Mouse (Mus musculus) cerebellum, adult 9-11 months (tissue): ENCODE data around the gene Pla2g5.
A peak's percentile ranks its signal among the peaks of the same experiment; 100 is the strongest.
"Not testable (repeated sequence)": the region's sequence is repeated elsewhere in the genome, so short reads cannot be mapped to it uniquely, and the experiment has no call there.

Experiments
- DNase-seq: peaks from one replicate; pipeline ENCODE4 v3.0.0; 2022

The Pla2g5 gene

GRCm38 (mm10) chr4:138863344-138863998 lies at the start of gene Pla2g5:
TSS of gene Pla2g5 (minus strand) at chr4:138863482.
- DNase-seq: no peak

- no peak for DNase-seq
Observed at GRCm38 (mm10) chr4:138905624-138906337, 42.5 kb upstream of the Pla2g5 start.

GRCm38 (mm10) chr4:138899361-138899760 lies 36.1 kb upstream of the Pla2g5 start:
- no peak for DNase-seq

- not testable (repeated sequence) for DNase-seq
Observed at GRCm38 (mm10) chr4:138893789-138894188, 30.5 kb upstream of the Pla2g5 start.

GRCm38 (mm10) chr4:138892655-138893054 lies 29.4 kb upstream of the Pla2g5 start:
- no peak for DNase-seq

GRCm38 (mm10) chr4:138889635-138890034 lies 26.4 kb upstream of the Pla2g5 start:
- no peak for DNase-seq

- no peak for DNase-seq
Observed at GRCm38 (mm10) chr4:138889165-138889564, 25.9 kb upstream of the Pla2g5 start.

- peak; percentile 62 for DNase-seq
Observed at GRCm38 (mm10) chr4:138884261-138884660, 21.0 kb upstream of the Pla2g5 start.

- DNase-seq: no peak
Observed at GRCm38 (mm10) chr4:138882179-138882578, 18.9 kb upstream of the Pla2g5 start.

- no peak for DNase-seq
Observed at GRCm38 (mm10) chr4:138880811-138881584, 17.7 kb upstream of the Pla2g5 start.

GRCm38 (mm10) chr4:138879808-138880207 lies 16.5 kb upstream of the Pla2g5 start:
- DNase-seq: no peak

- DNase-seq: no peak
Observed at GRCm38 (mm10) chr4:138878783-138879182, 15.5 kb upstream of the Pla2g5 start.

GRCm38 (mm10) chr4:138877731-138878130 lies 14.4 kb upstream of the Pla2g5 start, which contains the start of gene Pla2g2e:
TSS of gene Pla2g2e (plus strand) at chr4:138877942.
- no peak for DNase-seq

GRCm38 (mm10) chr4:138875986-138876385 lies 12.7 kb upstream of the Pla2g5 start:
- no peak for DNase-seq

- DNase-seq: not testable (repeated sequence)
Observed at GRCm38 (mm10) chr4:138875275-138875674, 12.0 kb upstream of the Pla2g5 start.

- DNase-seq: no peak
Observed at GRCm38 (mm10) chr4:138873864-138874263, 10.6 kb upstream of the Pla2g5 start, which contains the start of gene Gm13030. TSS of gene Gm13030 (minus strand) at chr4:138873964.

- no peak for DNase-seq
Observed at GRCm38 (mm10) chr4:138868666-138869065, 5.4 kb upstream of the Pla2g5 start.

- DNase-seq: peak; percentile 47
Observed at GRCm38 (mm10) chr4:138866413-138866812, 3.1 kb upstream of the Pla2g5 start.

GRCm38 (mm10) chr4:138865991-138866390 lies 2.7 kb upstream of the Pla2g5 start:
- no peak for DNase-seq

- no peak for DNase-seq
Observed at GRCm38 (mm10) chr4:138865092-138865491, 1.8 kb upstream of the Pla2g5 start.

- peak; percentile 88 for DNase-seq
Observed at GRCm38 (mm10) chr4:138859728-138860127, 3.6 kb downstream of the Pla2g5 start.

GRCm38 (mm10) chr4:138859245-138859644 lies 4.0 kb downstream of the Pla2g5 start:
- peak; percentile 40 for DNase-seq

GRCm38 (mm10) chr4:138858446-138858845 lies 4.8 kb downstream of the Pla2g5 start:
- DNase-seq: peak; percentile 34
